In genomic region chr19:46226295-46226694, GRCm38 (mm10) we compare ENCODE assay signal across 30 mouse cellular contexts.
DNase-seq lines count a peak whose midpoint lies in the region; ATAC-seq lines count a peak whose summit lies in the region.
"Had no signal": no experiment of that assay in that cellular context is flagged by ENCODE, and none has a peak within 500 bp of the region (broad histone marks: within the 10 kb centered on the region; RNA-seq: fewer than 3 reads in every experiment).

No protein-coding gene starts in this region.

- no peaks in the 10 kb centered on the region for H3K9me3 ChIP-seq in liver, embryonic 13.5 days (replicated peaks)
- H3K9me3 ChIP-seq: embryonic facial prominence, embryonic 10.5 days; embryonic facial prominence, embryonic 13.5 days; forebrain, embryonic 12.5 days; forebrain, embryonic 15.5 days; G1E; heart, embryonic 10.5 days; hindbrain, embryonic 10.5 days; hindbrain, embryonic 13.5 days; intestine, embryonic 15.5 days had no signal

- H3K36me3 ChIP-seq in liver, embryonic 13.5 days, result no peaks in the 10 kb centered on the region
- H3K36me3 ChIP-seq: forebrain, embryonic 12.5 days; forebrain, embryonic 15.5 days; intestine, embryonic 15.5 days had no signal

- no peaks in the 10 kb centered on the region for H3K27me3 ChIP-seq in liver, embryonic 13.5 days
- H3K27me3 ChIP-seq: CH12.LX; embryonic facial prominence, embryonic 13.5 days; forebrain, embryonic 12.5 days; forebrain, embryonic 15.5 days; hindbrain, embryonic 13.5 days; intestine, embryonic 15.5 days had no signal

- H3K4me3 ChIP-seq in liver, embryonic 13.5 days (replicated peaks), result no peak overlapping the region
- H3K4me3 ChIP-seq: embryonic facial prominence, embryonic 10.5 days; embryonic facial prominence, embryonic 13.5 days; erythroblast, embryonic 14.5 days; forebrain, embryonic 12.5 days; forebrain, embryonic 15.5 days; heart, adult 2 months; heart, embryonic 10.5 days; hindbrain, embryonic 10.5 days; hindbrain, embryonic 13.5 days; intestine, embryonic 15.5 days had no signal

- no peak overlapping the region for H3K4me2 ChIP-seq in liver, embryonic 13.5 days
- H3K4me2 ChIP-seq: embryonic facial prominence, embryonic 13.5 days; forebrain, embryonic 12.5 days; forebrain, embryonic 15.5 days; hindbrain, embryonic 13.5 days; intestine, embryonic 15.5 days had no signal

- ATAC-seq in liver, embryonic 13.5 days (ENCODE audit: low read depth), result no peak
- ATAC-seq: activated CD4-positive, CD25-positive, alpha-beta regulatory T cell, adult 4 months; forebrain, embryonic 15.5 days; hindbrain, embryonic 16.5 days; intestine, embryonic 15.5 days had no signal

- DNase-seq in heart, adult 11 months, result peak; percentile 53
- no peak for DNase-seq in heart, adult 18-20 months
- peak; percentile 28 for DNase-seq in liver, embryonic 13.5 days
- DNase-seq in liver, result no peak
- DNase-seq in c-Kit-positive CD71-positive TER-119-positive erythroid progenitor cells, embryonic 14.5 days (ENCODE audit: low spot score), result peak; percentile 25
- no peak for DNase-seq in layer of hippocampus, postnatal 25 days (ENCODE audit: extremely low spot score in 1 of 2, low spot score in 1 of 2)
- no peak for DNase-seq in neural tube, embryonic 10.5 days (ENCODE audit: extremely low spot score, low spot score)
- DNase-seq: adrenal gland, adult 8-10 months; adrenal gland, postnatal 25 days; B cell, adult 2 months; cerebellum, adult 11 months; cerebellum, adult 2 months; cerebellum, postnatal 36 days; embryo, embryonic 11 days; heart, adult 2 months; heart, postnatal 10 days; heart, postnatal 36 days had no signal

- 42% methylated on average over 3 of the region's 3 CpGs for WGBS in liver, embryonic 13.5 days (ENCODE audit: insufficient replicate concordance)

- peaks cover 14% of the 10 kb centered on the region for H3K4me1 ChIP-seq in liver, embryonic 13.5 days (replicated peaks)
- H3K4me1 ChIP-seq: embryonic facial prominence, embryonic 10.5 days; forebrain, embryonic 12.5 days; forebrain, embryonic 15.5 days; hindbrain, embryonic 10.5 days; hindbrain, embryonic 13.5 days; intestine, embryonic 15.5 days had no signal

- H3K27ac ChIP-seq in liver, embryonic 13.5 days, result no peak overlapping the region
- H3K27ac ChIP-seq: embryonic facial prominence, embryonic 10.5 days; embryonic facial prominence, embryonic 13.5 days; forebrain, embryonic 12.5 days; forebrain, embryonic 15.5 days; heart, adult 2 months; heart, embryonic 10.5 days; hindbrain, embryonic 10.5 days; hindbrain, embryonic 13.5 days; intestine, embryonic 15.5 days had no signal

- H3K9ac ChIP-seq in liver, embryonic 13.5 days, result no peak overlapping the region
- H3K9ac ChIP-seq: embryonic facial prominence, embryonic 13.5 days; forebrain, embryonic 12.5 days; forebrain, embryonic 15.5 days; hindbrain, embryonic 13.5 days; intestine, embryonic 15.5 days had no signal

Comparison
In these comparisons a context has a peak if more than half of its experiments do, and no peak if none do; other contexts are left out.
1. DNase-seq: peak in heart, adult 11 months (single experiment), liver, embryonic 13.5 days (single experiment) and c-Kit-positive CD71-positive TER-119-positive erythroid progenitor cells, embryonic 14.5 days (single experiment); none in heart, adult 18-20 months (0 of 2), liver (single experiment), layer of hippocampus, postnatal 25 days (0 of 2) and neural tube, embryonic 10.5 days (single experiment).